Mouse (Mus musculus) spleen, embryonic (tissue): ENCODE measurements at regions not wholly inside any gene's neighbourhood (a gene's known extent, or its start where the extent isn't known, plus 50 kb on each side); places are given as distances from the start of the nearest gene placed in this dataset.
"Not testable (repeated sequence)": the region's sequence is repeated elsewhere in the genome, so short reads cannot be mapped to it uniquely, and the experiment has no call there.

Experiments used
- CTCF ChIA-PET: fragments of 350-600 bp; sonication (Branson Sonifier 250); formaldehyde crosslinking; loops from one replicate; lab custom pipeline; 2022; lab: Charles Lee

DNA sequence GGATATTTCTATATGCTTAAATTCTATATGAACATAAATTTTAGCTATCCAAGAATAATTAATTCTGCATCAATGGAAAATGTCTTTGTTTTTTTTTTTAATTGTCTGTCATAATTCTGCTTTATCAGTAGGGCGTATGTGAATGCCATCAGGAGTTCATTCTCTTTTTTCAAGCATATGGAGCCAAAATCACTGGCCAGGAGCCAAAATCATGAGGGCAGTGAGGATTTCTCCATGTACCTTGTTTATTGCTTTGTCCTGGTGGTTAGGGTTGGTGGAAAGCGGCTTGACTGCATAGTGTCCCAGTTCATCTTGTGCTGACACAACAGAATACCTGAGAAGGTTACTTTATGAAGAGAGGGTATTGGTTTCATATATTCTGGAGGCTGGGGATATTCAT is 243.9 kb downstream of the AI429214 start:
- CTCF ChIA-PET: no interaction called here

- CTCF ChIA-PET: no interaction called here
Measured at GRCm38 (mm10) chr8:37239354-37239753, 245.9 kb downstream of the AI429214 start.

GRCm38 (mm10) chr8:37251234-37251633 is 257.8 kb downstream of the AI429214 start:
- CTCF ChIA-PET: not testable (repeated sequence)

GRCm38 (mm10) chr8:37291069-37291850 is 297.9 kb downstream of the AI429214 start:
- CTCF ChIA-PET: interaction anchor here (0.7 kb wide), 1 partner anchor 1200 kb away, joined by 9 read pairs; no protein-coding TSS in a partner anchor
